Mouse (Mus musculus): ENCODE data around the gene Alk. TPM values are rescaled to one million over a fixed set of nuclear protein-coding genes. Genes with fewer than 3 reads are reported as not detected.

The Alk gene
- polyA plus RNA-seq (2015; fragmentation: Nextera tagmentation; extraction: Ambion mirVana): 3.4 and 4.1 TPM in 2 replicates

DNA sequence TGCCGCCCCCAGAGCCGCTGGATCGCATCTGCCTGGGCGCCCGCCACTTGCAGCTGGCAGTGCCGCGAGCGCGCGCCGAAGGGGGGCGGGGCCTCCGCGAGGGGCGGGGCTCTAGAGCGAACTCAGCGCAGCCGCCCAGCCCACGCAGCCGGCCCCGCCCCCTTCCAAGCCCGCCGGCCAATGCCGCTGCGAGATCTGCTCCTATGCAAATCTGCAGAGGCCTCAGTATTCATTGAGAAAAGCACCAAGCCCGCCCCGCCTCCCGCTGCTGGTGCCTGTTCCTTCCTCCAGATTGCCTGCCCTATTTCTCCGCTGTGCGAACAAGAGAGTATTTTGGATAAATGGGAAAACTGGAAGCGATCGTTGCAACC lies at the start of gene Alk:
Gene Alk, minus strand, starts transcription at position 18 of the 371 bp plus-strand sequence.
- under 1% methylated on average over 23 of the region's 32 CpGs for WGBS
- H3K27ac ChIP-seq (replicated peaks): 0 out of 2 replicates have a peak within 1 kb of the TSS, but pooled peaks have one; percentile 7

DNA sequence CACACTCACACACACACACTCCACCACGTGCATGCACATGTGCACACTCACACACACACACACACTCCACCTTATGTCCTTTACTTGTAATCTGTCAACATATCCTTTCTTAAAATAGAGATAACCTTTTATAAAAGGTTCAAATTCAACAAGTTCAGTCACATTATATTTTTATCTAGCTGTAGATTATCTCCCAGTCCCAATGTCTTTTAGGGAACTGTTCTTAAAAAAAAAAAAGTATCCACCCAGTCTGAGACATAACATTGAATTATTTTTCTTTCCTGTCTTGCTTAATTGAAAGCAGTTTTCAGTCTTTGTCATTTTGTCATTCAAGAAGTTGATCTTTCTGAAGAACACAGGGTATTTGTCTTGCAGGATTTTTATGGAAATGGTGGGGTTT lies 48.4 kb upstream of the Alk start:
- Histone ChIP-seq H3K27me3 (no peaks in the 10 kb centered on the region), H3K36me3 (no peaks in the 10 kb centered on the region), H3K4me2 (no peak overlapping the region), H3K4me1 (replicated peaks) (no peaks in the 10 kb centered on the region), H3K4me3 (no peak overlapping the region), H3K9me3 (no peaks in the 10 kb centered on the region), H3K9ac (no peak overlapping the region), H3K27ac (replicated peaks) (no peak overlapping the region)
- 84% methylated on average over 1 of the region's 1 CpGs for WGBS
- no peak for ATAC-seq (ENCODE audit: low read depth)

More for the DNA sequence above, at the start of gene Alk:
- Histone ChIP-seq H3K9me3 (no peaks in the 10 kb centered on the region), H3K27me3 (peaks cover 44% of the 10 kb centered on the region), H3K4me1 (replicated peaks) (peaks cover 39% of the 10 kb centered on the region), H3K36me3 (no peaks in the 10 kb centered on the region), H3K4me3 (peak within 1 kb of the TSS; percentile 60), H3K9ac (peak within 1 kb of the TSS; percentile 71), H3K4me2 (peak within 1 kb of the TSS; percentile 97)
- ATAC-seq (ENCODE audit: low read depth): peak; percentile 94

DNA sequence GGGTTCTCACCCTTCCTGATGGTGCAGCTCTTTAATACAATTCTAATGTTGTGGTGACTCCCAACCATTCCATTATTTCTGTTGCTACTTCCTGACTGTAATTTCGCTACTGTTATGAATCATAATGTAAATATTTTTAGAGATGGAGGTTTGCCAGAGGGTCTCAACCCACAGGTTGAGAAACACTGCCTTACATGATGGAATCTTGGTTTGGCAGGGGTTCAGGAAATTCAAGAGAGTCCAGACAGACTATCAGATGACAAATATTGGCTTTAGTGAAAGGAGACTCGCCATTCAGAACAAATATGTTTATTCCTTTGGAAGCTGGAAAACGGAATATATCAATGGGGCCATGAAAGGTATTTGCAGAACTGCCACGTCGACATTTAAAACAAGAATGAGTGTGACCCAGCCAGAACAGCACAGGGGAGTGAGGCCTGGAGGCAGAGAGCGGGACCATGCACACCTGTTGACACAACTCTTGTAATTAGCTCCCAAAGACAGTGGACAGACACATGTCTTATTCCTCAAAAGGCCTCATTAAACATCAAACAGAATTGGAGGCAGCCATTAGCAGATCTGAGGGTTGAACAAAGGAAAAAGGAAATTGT lies 44.3 kb upstream of the Alk start:
- ATAC-seq (ENCODE audit: low read depth): no peak
- H3K4me2 ChIP-seq: no peak overlapping the region
- H3K4me1 ChIP-seq (replicated peaks): no peaks in the 10 kb centered on the region
- no peaks in the 10 kb centered on the region for H3K9me3 ChIP-seq
- 77% methylated on average over 6 of the region's 6 CpGs for WGBS
- H3K9ac ChIP-seq: no peak overlapping the region
- H3K27me3 ChIP-seq: no peaks in the 10 kb centered on the region
- H3K36me3 ChIP-seq: no peaks in the 10 kb centered on the region
- H3K27ac ChIP-seq (replicated peaks): no peak overlapping the region
- no peak overlapping the region for H3K4me3 ChIP-seq

DNA sequence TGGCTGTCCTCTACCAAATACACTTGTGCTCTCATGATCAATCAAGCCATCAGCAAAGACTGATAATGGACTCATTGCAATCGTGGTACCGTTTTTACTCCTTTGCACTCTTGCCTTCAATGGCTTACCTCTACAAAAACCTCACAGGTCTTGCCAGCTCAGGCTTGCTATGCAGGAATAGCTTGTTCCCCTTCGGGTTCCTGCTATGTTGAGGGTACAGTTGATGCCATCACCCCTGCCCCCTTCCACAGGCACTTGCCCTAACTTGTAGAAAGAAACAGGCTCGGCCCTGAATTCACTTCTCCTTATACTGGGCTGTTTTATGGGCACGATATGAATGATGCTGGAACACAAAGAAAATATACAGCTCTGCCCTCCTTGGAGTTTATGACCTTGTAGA lies 41.7 kb upstream of the Alk start:
- H3K36me3 ChIP-seq: no peaks in the 10 kb centered on the region
- H3K4me2 ChIP-seq: no peak overlapping the region
- no peak overlapping the region for H3K27ac ChIP-seq (replicated peaks)
- H3K27me3 ChIP-seq: no peaks in the 10 kb centered on the region
- no peaks in the 10 kb centered on the region for H3K9me3 ChIP-seq
- H3K4me3 ChIP-seq: no peak overlapping the region
- no peak for ATAC-seq (ENCODE audit: low read depth)
- H3K4me1 ChIP-seq (replicated peaks): no peaks in the 10 kb centered on the region
- 82% methylated on average over 5 of the region's 5 CpGs for WGBS
- no peak overlapping the region for H3K9ac ChIP-seq

DNA sequence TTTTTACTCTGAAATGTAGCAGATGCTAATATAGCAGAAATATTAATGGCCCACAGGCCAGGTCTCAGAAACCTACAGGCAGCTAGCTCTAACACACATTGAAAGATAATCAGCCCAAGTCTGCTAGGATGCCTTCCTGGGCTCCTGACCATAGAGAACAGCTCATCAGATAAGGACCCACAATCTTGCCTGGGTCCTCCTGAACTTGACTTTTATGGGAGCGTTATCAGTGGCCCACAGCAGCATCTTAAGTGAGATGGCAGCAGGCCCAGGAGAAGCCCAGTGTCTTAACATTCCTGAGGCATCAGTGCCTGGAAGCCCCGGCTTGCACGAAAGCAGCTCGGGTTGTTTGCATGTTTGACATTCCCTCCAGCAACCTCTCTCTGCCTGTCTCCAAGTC lies 35.7 kb upstream of the Alk start:
- Histone ChIP-seq H3K4me1 (replicated peaks) (no peaks in the 10 kb centered on the region), H3K9ac (no peak overlapping the region), H3K27ac (replicated peaks) (no peak overlapping the region), H3K9me3 (no peaks in the 10 kb centered on the region), H3K27me3 (no peaks in the 10 kb centered on the region), H3K36me3 (no peaks in the 10 kb centered on the region), H3K4me2 (no peak overlapping the region), H3K4me3 (no peak overlapping the region)
- 81% methylated on average over 4 of the region's 4 CpGs for WGBS
- ATAC-seq (ENCODE audit: low read depth): no peak

DNA sequence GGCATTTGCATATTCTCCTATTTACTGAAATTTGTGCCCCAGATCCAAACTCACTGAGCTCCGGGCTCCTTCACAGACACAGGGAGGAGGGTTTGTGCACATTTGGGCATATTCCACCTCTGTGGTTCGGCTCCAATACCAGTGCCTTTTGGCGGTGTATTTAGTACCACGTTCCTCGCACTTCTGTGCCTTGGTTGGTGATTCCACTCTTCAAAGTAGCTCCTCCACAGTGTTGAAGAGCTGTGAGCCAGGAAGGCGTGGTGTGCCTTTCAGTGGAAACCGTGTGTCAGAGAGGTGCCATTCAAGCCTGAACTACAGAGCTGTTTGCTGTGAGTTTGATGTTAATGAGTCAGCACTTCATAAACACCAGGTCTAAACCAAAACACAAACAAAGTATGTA lies 35.0 kb upstream of the Alk start:
- no peaks in the 10 kb centered on the region for H3K27me3 ChIP-seq
- H3K9ac ChIP-seq: no peak overlapping the region
- WGBS: 81% methylated on average over 7 of the region's 7 CpGs
- no peaks in the 10 kb centered on the region for H3K9me3 ChIP-seq
- no peak for ATAC-seq (ENCODE audit: low read depth)
- no peaks in the 10 kb centered on the region for H3K36me3 ChIP-seq
- H3K27ac ChIP-seq (replicated peaks): no peak overlapping the region
- no peak overlapping the region for H3K4me2 ChIP-seq
- H3K4me1 ChIP-seq (replicated peaks): no peaks in the 10 kb centered on the region
- no peak overlapping the region for H3K4me3 ChIP-seq

DNA sequence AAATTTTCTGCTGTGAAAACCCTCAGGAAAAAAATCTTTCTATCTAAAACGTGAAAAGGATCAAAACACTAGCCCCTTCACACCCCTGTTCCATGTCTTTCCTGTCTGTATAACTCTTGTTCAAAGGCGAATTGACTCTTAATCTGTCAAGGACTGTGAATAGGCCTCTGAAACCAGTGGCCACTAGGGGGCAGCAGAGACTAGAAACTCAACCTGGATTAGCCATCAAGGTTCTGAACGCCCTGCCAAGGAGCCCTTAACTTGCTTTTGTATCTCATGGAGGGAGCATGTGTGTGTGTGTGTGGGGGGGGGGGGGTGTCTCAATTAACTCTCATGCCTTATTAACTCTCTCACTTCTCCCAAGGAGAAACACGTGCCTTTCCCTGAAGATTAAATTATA lies 1.8 kb upstream of the Alk start:
- H3K27me3 ChIP-seq: peaks cover 35% of the 10 kb centered on the region
- no peak overlapping the region for H3K4me3 ChIP-seq
- H3K4me2 ChIP-seq: no peak overlapping the region
- no peak for ATAC-seq (ENCODE audit: low read depth)
- no peaks in the 10 kb centered on the region for H3K9me3 ChIP-seq
- H3K27ac ChIP-seq (replicated peaks): no peak overlapping the region
- no peaks in the 10 kb centered on the region for H3K36me3 ChIP-seq
- WGBS: 3% methylated on average over 4 of the region's 4 CpGs
- H3K4me1 ChIP-seq (replicated peaks): peaks cover 34% of the 10 kb centered on the region
- no peak overlapping the region for H3K9ac ChIP-seq

DNA sequence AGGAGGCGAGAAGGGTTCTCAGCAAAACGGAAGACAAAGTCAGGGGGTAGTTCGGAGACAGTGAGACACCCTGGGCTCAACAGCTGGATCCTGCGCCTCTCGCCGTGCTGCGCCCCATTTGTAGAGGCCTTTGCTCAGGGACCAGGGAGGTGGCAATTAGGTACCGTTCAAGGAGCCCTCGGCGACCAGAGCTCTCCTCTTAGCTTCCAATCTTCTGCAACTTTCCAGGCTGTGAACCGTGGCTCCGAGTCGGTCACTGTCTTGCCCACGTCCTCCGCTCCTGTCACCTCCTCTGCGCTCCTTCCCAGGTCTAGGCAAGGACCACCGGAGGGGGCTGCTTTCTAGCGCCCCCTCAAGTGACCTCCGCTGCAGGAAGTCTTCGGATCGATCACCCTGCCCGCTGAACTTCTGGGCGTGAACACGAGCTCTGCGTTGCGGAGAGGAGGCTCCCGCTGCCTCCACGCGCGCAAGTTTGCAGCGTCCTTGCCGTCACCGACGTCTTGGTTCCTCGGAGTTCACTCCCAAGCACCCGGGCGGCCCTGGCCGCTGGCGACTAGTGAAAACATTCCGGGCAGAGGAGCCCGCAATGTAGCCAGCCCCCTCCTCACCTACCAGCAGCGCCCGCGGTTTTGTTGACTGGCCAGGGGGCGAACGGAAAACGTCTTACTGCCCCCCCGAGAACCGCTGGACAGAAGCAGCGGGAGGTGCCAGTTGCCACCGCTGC lies 379 bp downstream of the Alk start:
- no peak overlapping the region for H3K27ac ChIP-seq (replicated peaks)
- H3K9me3 ChIP-seq: no peaks in the 10 kb centered on the region
- H3K4me2 ChIP-seq: peak overlapping the region; percentile 97
- H3K4me3 ChIP-seq: peak overlapping the region; percentile 60
- peak; percentile 75 for ATAC-seq (ENCODE audit: low read depth)
- WGBS: 1% methylated on average over 51 of the region's 51 CpGs
- no peaks in the 10 kb centered on the region for H3K36me3 ChIP-seq
- H3K27me3 ChIP-seq: peaks cover 44% of the 10 kb centered on the region
- H3K9ac ChIP-seq: peak overlapping the region; percentile 71
- peaks cover 39% of the 10 kb centered on the region for H3K4me1 ChIP-seq (replicated peaks)

DNA sequence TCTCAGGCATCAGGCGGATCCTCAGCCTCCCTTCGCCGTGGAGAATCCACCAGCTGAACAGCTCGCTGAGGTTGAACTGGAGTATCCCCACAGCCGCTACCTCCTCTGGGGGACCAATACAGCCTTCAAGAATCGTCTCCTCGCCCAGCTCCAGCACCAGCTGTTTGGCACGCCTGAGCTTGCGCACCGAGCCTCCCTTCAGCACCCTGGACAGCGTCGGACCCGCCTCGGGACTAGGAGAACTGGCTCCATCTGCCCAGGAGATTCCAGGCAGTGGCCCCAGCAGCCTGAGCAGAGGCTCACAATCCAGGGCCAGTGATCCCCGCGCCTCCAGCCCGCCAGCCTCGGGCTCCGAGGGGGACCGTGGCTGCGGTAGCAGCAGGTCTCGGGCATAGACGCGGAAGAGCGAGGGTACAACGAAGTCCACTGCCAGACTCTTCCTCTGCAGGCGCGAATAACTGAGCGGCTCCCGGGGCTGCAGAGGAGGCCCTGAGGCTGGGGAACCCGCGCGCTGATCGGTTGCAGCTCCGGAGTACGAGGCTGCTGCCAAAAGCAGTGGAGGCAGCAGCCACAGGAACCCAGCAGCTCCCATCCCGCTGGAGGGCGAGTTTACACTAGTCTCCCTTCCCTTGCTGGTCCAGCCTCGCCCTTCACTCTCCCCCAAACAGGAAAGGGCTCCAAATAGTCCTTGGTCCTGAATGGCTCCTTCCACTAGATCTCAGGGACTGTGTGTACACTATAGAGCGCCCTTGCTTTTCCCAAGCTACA lies 1.1 kb downstream of the Alk start:
- Histone ChIP-seq H3K4me1 (replicated peaks) (peaks cover 39% of the 10 kb centered on the region), H3K36me3 (no peaks in the 10 kb centered on the region), H3K27me3 (peaks cover 44% of the 10 kb centered on the region), H3K4me3 (peak overlapping the region; percentile 60), H3K4me2 (peak overlapping the region; percentile 97), H3K9ac (peak overlapping the region; percentile 71), H3K9me3 (no peaks in the 10 kb centered on the region), H3K27ac (replicated peaks) (0 out of 2 replicates have a peak overlapping the region, but pooled peaks have one; percentile 7)
- 1% methylated on average over 40 of the region's 40 CpGs for WGBS
- ATAC-seq (ENCODE audit: low read depth): peak; percentile 59

DNA sequence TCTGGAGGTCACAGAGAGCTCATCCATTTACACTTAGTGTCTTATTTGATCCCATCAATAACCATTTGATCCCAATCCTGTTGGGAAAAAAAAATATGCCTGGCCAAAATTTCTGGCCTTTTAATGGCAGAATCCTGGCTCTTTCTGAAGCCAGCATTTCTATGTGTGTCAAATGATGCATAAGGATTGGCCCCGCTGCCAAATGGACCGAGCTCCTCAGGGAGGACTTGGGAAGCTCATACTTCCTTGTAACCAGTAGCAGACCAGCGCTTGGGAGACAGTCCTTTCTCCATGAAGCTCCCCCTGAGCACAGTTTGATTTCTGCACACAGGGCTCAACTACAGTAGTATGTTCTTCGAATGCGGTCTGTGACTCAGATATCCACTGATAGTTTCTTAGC lies 3.6 kb downstream of the Alk start:
- Histone ChIP-seq H3K27me3 (peaks cover 43% of the 10 kb centered on the region), H3K4me3 (0 out of 2 replicates have a peak overlapping the region, but pooled peaks have one; percentile 60)

DNA sequence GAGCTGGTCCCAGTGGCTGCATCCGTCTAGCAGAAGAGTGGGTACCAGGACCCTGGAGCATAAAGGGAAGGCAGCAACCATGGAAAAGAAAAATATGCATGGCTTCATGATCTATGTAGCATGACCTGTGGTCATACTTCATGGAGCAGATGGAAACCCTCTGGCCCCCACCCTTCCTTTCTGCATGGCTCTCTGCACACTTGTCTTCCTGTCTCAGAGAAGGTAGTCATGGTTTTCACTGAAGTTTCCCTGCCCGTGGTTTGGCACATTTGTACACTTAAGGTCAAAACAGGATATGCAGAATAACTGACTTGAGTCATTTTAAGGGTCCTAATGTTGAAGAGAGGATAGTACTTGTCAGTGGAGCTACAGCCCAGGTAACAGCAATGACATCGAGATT lies 16.8 kb downstream of the Alk start:
- H3K4me2 ChIP-seq: no peak overlapping the region
- no peak for ATAC-seq (ENCODE audit: low read depth)
- H3K27me3 ChIP-seq: no peaks in the 10 kb centered on the region
- no peak overlapping the region for H3K9ac ChIP-seq
- no peaks in the 10 kb centered on the region for H3K4me1 ChIP-seq (replicated peaks)
- no peak overlapping the region for H3K27ac ChIP-seq (replicated peaks)
- no peaks in the 10 kb centered on the region for H3K36me3 ChIP-seq
- no peaks in the 10 kb centered on the region for H3K9me3 ChIP-seq
- H3K4me3 ChIP-seq: no peak overlapping the region
- 94% methylated on average over 3 of the region's 3 CpGs for WGBS

More for the DNA sequence above, 3.6 kb downstream of the Alk start:
- Histone ChIP-seq H3K27ac (replicated peaks) (no peak overlapping the region), H3K4me2 (peak overlapping the region; percentile 97), H3K9ac (no peak overlapping the region), H3K4me1 (replicated peaks) (peaks cover 39% of the 10 kb centered on the region), H3K9me3 (no peaks in the 10 kb centered on the region), H3K36me3 (no peaks in the 10 kb centered on the region)
- no peak for ATAC-seq (ENCODE audit: low read depth)
- WGBS: 86% methylated on average over 5 of the region's 5 CpGs

DNA sequence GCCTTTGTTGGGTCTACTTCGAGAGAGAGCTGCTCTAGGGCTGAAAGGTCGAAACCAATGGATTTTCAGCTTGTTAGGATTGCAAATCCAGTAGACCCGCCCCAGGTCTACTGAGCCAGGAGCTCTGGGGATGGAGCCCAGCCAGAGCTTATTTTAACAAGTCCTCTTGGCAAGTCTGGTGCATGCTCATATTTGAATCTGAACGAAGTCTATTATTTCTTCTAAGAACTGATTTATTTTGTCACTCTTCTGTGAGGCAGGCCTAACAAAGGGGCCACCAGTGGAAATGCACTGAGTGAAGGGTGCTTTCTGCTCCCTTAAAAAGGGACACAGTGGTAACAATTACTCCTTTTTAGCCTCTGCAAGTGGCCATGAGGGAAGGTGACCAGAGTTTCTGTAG lies 24.3 kb downstream of the Alk start:
- H3K9ac ChIP-seq: no peak overlapping the region

More for the DNA sequence above, 24.3 kb downstream of the Alk start:
- no peaks in the 10 kb centered on the region for H3K4me1 ChIP-seq (replicated peaks)
- H3K4me3 ChIP-seq: no peak overlapping the region
- no peaks in the 10 kb centered on the region for H3K36me3 ChIP-seq
- no peaks in the 10 kb centered on the region for H3K9me3 ChIP-seq
- H3K27ac ChIP-seq (replicated peaks): no peak overlapping the region
- H3K4me2 ChIP-seq: no peak overlapping the region
- 62% methylated on average over 4 of the region's 4 CpGs for WGBS
- no peaks in the 10 kb centered on the region for H3K27me3 ChIP-seq
- no peak for ATAC-seq (ENCODE audit: low read depth)
